Mouse (Mus musculus): ENCODE data around the gene Rsph1.

- TF ChIP-seq CTCF (IDR thresholded peaks at IDR 0.05; ENCODE audit: low read depth) (no peak), EP300 (IDR thresholded peaks at IDR 0.05; ENCODE audit: low read depth) (no peak)
Measured at GRCm38 (mm10) chr17:31264372-31264771, 12.8 kb downstream of the Rsph1 start.
